Mouse (Mus musculus) liver, adult (tissue): ENCODE measurements around the gene Lrmda.

Experiments
- GATA4 ChIP-seq: IDR thresholded peaks from 2 replicates; pipeline ENCODE4 v1.6.1; 2014; ENCODE audit warnings: mild to moderate bottlenecking, low read length; ENCODE audit not compliant: insufficient replicate concordance

Gene Lrmda

GRCm38 (mm10) chr14:22817346-22818201 lies 798.1 kb downstream of the Lrmda start:
- TF ChIP-seq GATA4: no peak

- TF ChIP-seq GATA4: no peak
Observed at GRCm38 (mm10) chr14:22818202-22818530, 798.7 kb downstream of the Lrmda start.

- no peak for TF ChIP-seq GATA4
Observed at GRCm38 (mm10) chr14:22822942-22823341, 803.4 kb downstream of the Lrmda start.

GRCm38 (mm10) chr14:22826825-22827224 lies 807.3 kb downstream of the Lrmda start:
- TF ChIP-seq GATA4: no peak

- TF ChIP-seq GATA4: no peak
Observed at GRCm38 (mm10) chr14:22837058-22837457, 817.5 kb downstream of the Lrmda start.

GRCm38 (mm10) chr14:22841136-22841535 lies 821.6 kb downstream of the Lrmda start:
- TF ChIP-seq GATA4: no peak

GRCm38 (mm10) chr14:22844006-22844405 lies 824.5 kb downstream of the Lrmda start:
- TF ChIP-seq GATA4: no peak

- TF ChIP-seq GATA4: no peak
Observed at GRCm38 (mm10) chr14:22845401-22845800, 825.9 kb downstream of the Lrmda start.

GRCm38 (mm10) chr14:22847011-22847786 lies 827.7 kb downstream of the Lrmda start:
- no peak for TF ChIP-seq GATA4

GRCm38 (mm10) chr14:22849108-22849507 lies 829.6 kb downstream of the Lrmda start:
- no peak for TF ChIP-seq GATA4

GRCm38 (mm10) chr14:22860631-22861030 lies 841.1 kb downstream of the Lrmda start:
- TF ChIP-seq GATA4: no peak

- TF ChIP-seq GATA4: no peak
Observed at GRCm38 (mm10) chr14:22864132-22864531, 844.6 kb downstream of the Lrmda start.

GRCm38 (mm10) chr14:22874584-22874983 lies 855.1 kb downstream of the Lrmda start:
- no peak for TF ChIP-seq GATA4

GRCm38 (mm10) chr14:22887182-22887581 lies 867.7 kb downstream of the Lrmda start:
- no peak for TF ChIP-seq GATA4

GRCm38 (mm10) chr14:22899312-22899711 lies 879.8 kb downstream of the Lrmda start:
- TF ChIP-seq GATA4: no peak

- TF ChIP-seq GATA4: no peak
Observed at GRCm38 (mm10) chr14:22902116-22902515, 882.6 kb downstream of the Lrmda start.
